Mouse (Mus musculus): ENCODE measurements around the gene Prss32. TPM values are rescaled to one million over a fixed set of nuclear protein-coding genes. Genes with fewer than 3 reads are reported as not detected.
A peak's percentile ranks its signal among the peaks of the same experiment; 100 is the strongest.
"Not testable (repeated sequence)": the region's sequence is repeated elsewhere in the genome, so short reads cannot be mapped to it uniquely, and the experiment has no call there.

Gene Prss32
- polyA plus RNA-seq, 1 experiment: 0.14 TPM

- no peak for DNase-seq (ENCODE audit: low read depth in 1 of 2, low spot score in 2 of 2)
- peak; percentile 19; the same call in 1 of the 2 replicates for TF ChIP-seq CTCF (IDR thresholded peaks at IDR 0.05; ENCODE audit: extremely low read depth, insufficient read depth, insufficient read length, insufficient replicate concordance)
- TF ChIP-seq POLR2A (IDR thresholded peaks at IDR 0.05; ENCODE audit: low read depth, low read length): no peak
- Histone ChIP-seq H3K27ac (ENCODE audit: insufficient read depth, low read length) (no peak overlapping the region), H3K4me1 (ENCODE audit: control insufficient read depth, insufficient read depth, insufficient read length) (no peaks in the 10 kb centered on the region), H3K4me3 (ENCODE audit: extremely low read depth, insufficient read depth, insufficient read length) (no peak overlapping the region), H3K27me3 (ENCODE audit: control insufficient read depth, insufficient read depth, low read length) (no peaks in the 10 kb centered on the region), H3K36me3 (ENCODE audit: control insufficient read depth, insufficient read depth, low read length) (no peaks in the 10 kb centered on the region)
- WGBS: 69% methylated on average over 8 of the region's 8 CpGs
Measured at GRCm38 (mm10) chr17:23873884-23874856, 30.5 kb downstream of the Prss32 start.

GRCm38 (mm10) chr17:23876741-23877140 lies 33.1 kb downstream of the Prss32 start:
- WGBS: 69% methylated on average over 3 of the region's 3 CpGs

GRCm38 (mm10) chr17:23877166-23877565 lies 33.5 kb downstream of the Prss32 start:
- H3K4me3 ChIP-seq (ENCODE audit: extremely low read depth, insufficient read depth, insufficient read length): no peak overlapping the region
- TF ChIP-seq POLR2A (IDR thresholded peaks at IDR 0.05; ENCODE audit: low read depth, low read length) (no peak), CTCF (IDR thresholded peaks at IDR 0.05; ENCODE audit: extremely low read depth, insufficient read depth, insufficient read length, insufficient replicate concordance) (no peak)
- H3K4me1 ChIP-seq (ENCODE audit: control insufficient read depth, insufficient read depth, insufficient read length): no peaks in the 10 kb centered on the region
- 92% methylated on average over 2 of the region's 2 CpGs for WGBS
- no peak overlapping the region for H3K27ac ChIP-seq (ENCODE audit: insufficient read depth, low read length)
- H3K36me3 ChIP-seq (ENCODE audit: control insufficient read depth, insufficient read depth, low read length): no peaks in the 10 kb centered on the region
- DNase-seq (ENCODE audit: low read depth in 1 of 2, low spot score in 2 of 2): no peak
- H3K27me3 ChIP-seq (ENCODE audit: control insufficient read depth, insufficient read depth, low read length): no peaks in the 10 kb centered on the region

More at GRCm38 (mm10) chr17:23876741-23877140, 33.1 kb downstream of the Prss32 start:
- H3K27me3 ChIP-seq (ENCODE audit: control insufficient read depth, insufficient read depth, low read length): no peaks in the 10 kb centered on the region
- H3K4me1 ChIP-seq (ENCODE audit: control insufficient read depth, insufficient read depth, insufficient read length): no peaks in the 10 kb centered on the region
- H3K27ac ChIP-seq (ENCODE audit: insufficient read depth, low read length): no peak overlapping the region
- TF ChIP-seq CTCF (IDR thresholded peaks at IDR 0.05; ENCODE audit: extremely low read depth, insufficient read depth, insufficient read length, insufficient replicate concordance) (no peak), POLR2A (IDR thresholded peaks at IDR 0.05; ENCODE audit: low read depth, low read length) (no peak)
- no peaks in the 10 kb centered on the region for H3K36me3 ChIP-seq (ENCODE audit: control insufficient read depth, insufficient read depth, low read length)
- DNase-seq (ENCODE audit: low read depth in 1 of 2, low spot score in 2 of 2): no peak
- H3K4me3 ChIP-seq (ENCODE audit: extremely low read depth, insufficient read depth, insufficient read length): no peak overlapping the region

- H3K4me1 ChIP-seq (ENCODE audit: control insufficient read depth, insufficient read depth, insufficient read length); H3K4me3 ChIP-seq (ENCODE audit: extremely low read depth, insufficient read depth, insufficient read length); H3K27ac ChIP-seq (ENCODE audit: insufficient read depth, low read length); H3K27me3 ChIP-seq (ENCODE audit: control insufficient read depth, insufficient read depth, low read length); DNase-seq (ENCODE audit: low read depth in 1 of 2, low spot score in 2 of 2); H3K36me3 ChIP-seq (ENCODE audit: control insufficient read depth, insufficient read depth, low read length): not testable (repeated sequence)
- WGBS: 73% methylated on average over 4 of the region's 4 CpGs
Measured at GRCm38 (mm10) chr17:23880576-23880975, 36.9 kb downstream of the Prss32 start, which contains the start of the genes Dcpp1 and Dcpp2. TSS of gene Dcpp1 (plus strand) at chr17:23880876. TSS of gene Dcpp2 (plus strand) at chr17:23880880.

Other genes with a start within 250 kb of the Prss32 start
- 2.9 and 3.4 TPM in 2 replicates for gene Zfp13, start 244.4 kb upstream of the Prss32 start, polyA plus RNA-seq (2012; rRNA removed)
- 0.06 TPM in 1 of 2 replicates, not detected in the other for gene Zscan10, start 243.0 kb upstream of the Prss32 start, polyA plus RNA-seq (2012; rRNA removed)
- 1.3 and 2.0 TPM in 2 replicates for gene Mmp25, start 198.6 kb upstream of the Prss32 start, polyA plus RNA-seq (2012; rRNA removed)
- gene Bicdl2, start 183.3 kb upstream of the Prss32 start, polyA plus RNA-seq (2012; rRNA removed): 0.16 and 0.25 TPM in 2 replicates
- 75.0 and 90.8 TPM in 2 replicates for gene Hcfc1r1, start 170.3 kb upstream of the Prss32 start, polyA plus RNA-seq (2012; rRNA removed)
- 24.8 and 31.1 TPM in 2 replicates for gene Thoc6, start 170.0 kb upstream of the Prss32 start, polyA plus RNA-seq (2012; rRNA removed)
- gene Tnfrsf12a, start 166.4 kb upstream of the Prss32 start, polyA plus RNA-seq (2012; rRNA removed): 3.8 and 4.9 TPM in 2 replicates
- gene Cldn6, start 164.6 kb upstream of the Prss32 start, polyA plus RNA-seq (2012; rRNA removed): 0.18 and 0.32 TPM in 2 replicates
- gene Cldn9, start 159.8 kb upstream of the Prss32 start, polyA plus RNA-seq (2012; rRNA removed): 0.15 and 0.19 TPM in 2 replicates
- not detected in 2 replicates for gene 1520401A03Rik, start 121.1 kb upstream of the Prss32 start, polyA plus RNA-seq (2012; rRNA removed)
- gene Pkmyt1, start 117.5 kb upstream of the Prss32 start, polyA plus RNA-seq (2012; rRNA removed): 48.3 and 74.8 TPM in 2 replicates
- gene Paqr4, start 103.0 kb upstream of the Prss32 start, polyA plus RNA-seq (2012; rRNA removed): 13.8 and 22.0 TPM in 2 replicates
- 0.65 and 0.92 TPM in 2 replicates for gene Kremen2, start 98.0 kb upstream of the Prss32 start, polyA plus RNA-seq (2012; rRNA removed)
- gene Flywch1, start 72.3 kb upstream of the Prss32 start, polyA plus RNA-seq (2012; rRNA removed): 17.4 and 21.2 TPM in 2 replicates
- 1.4 and 1.5 TPM in 2 replicates for gene Flywch2, start 57.8 kb upstream of the Prss32 start, polyA plus RNA-seq (2012; rRNA removed)
- 601 and 671 TPM in 2 replicates for gene Srrm2, start 53.3 kb upstream of the Prss32 start, polyA plus RNA-seq (2012; rRNA removed)
- 237 and 329 TPM in 2 replicates for gene Elob, start 14.7 kb upstream of the Prss32 start, polyA plus RNA-seq (2012; rRNA removed)
- 0.08 and 0.09 TPM in 2 replicates for gene Prss33, start 7.8 kb upstream of the Prss32 start, polyA plus RNA-seq (2012; rRNA removed)
- 0.18 and 0.32 TPM in 2 replicates for gene Prss41, start 317 bp downstream of the Prss32 start, polyA plus RNA-seq (2012; rRNA removed)
- gene Prss21, start 24.2 kb downstream of the Prss32 start, polyA plus RNA-seq (2012; rRNA removed): not detected in 2 replicates
- gene Dcpp1, start 37.0 kb downstream of the Prss32 start, polyA plus RNA-seq (2012; rRNA removed): not detected in 2 replicates
- not detected in 2 replicates for gene Dcpp2, start 37.0 kb downstream of the Prss32 start, polyA plus RNA-seq (2012; rRNA removed)
- gene Dcpp3, start 73.6 kb downstream of the Prss32 start, polyA plus RNA-seq (2012; rRNA removed): not detected in 2 replicates
- not detected in 2 replicates for gene Sbp, start 97.8 kb downstream of the Prss32 start, polyA plus RNA-seq (2012; rRNA removed)
- not detected in 2 replicates for gene Sbpl, start 111.4 kb downstream of the Prss32 start, polyA plus RNA-seq (2012; rRNA removed)
- gene Prss30, start 136.7 kb downstream of the Prss32 start, polyA plus RNA-seq (2012; rRNA removed): 10.8 and 13.6 TPM in 2 replicates
- 0.06 TPM in 1 of 2 replicates, not detected in the other for gene Prss22, start 154.2 kb downstream of the Prss32 start, polyA plus RNA-seq (2012; rRNA removed)
- 0.07 TPM in 1 of 2 replicates, not detected in the other for gene Prss27, start 194.3 kb downstream of the Prss32 start, polyA plus RNA-seq (2012; rRNA removed)
- gene Kctd5, start 229.6 kb downstream of the Prss32 start, polyA plus RNA-seq (2012; rRNA removed): 14.7 and 24.3 TPM in 2 replicates